Mouse (Mus musculus): ENCODE data around the gene Elp4.

DNA sequence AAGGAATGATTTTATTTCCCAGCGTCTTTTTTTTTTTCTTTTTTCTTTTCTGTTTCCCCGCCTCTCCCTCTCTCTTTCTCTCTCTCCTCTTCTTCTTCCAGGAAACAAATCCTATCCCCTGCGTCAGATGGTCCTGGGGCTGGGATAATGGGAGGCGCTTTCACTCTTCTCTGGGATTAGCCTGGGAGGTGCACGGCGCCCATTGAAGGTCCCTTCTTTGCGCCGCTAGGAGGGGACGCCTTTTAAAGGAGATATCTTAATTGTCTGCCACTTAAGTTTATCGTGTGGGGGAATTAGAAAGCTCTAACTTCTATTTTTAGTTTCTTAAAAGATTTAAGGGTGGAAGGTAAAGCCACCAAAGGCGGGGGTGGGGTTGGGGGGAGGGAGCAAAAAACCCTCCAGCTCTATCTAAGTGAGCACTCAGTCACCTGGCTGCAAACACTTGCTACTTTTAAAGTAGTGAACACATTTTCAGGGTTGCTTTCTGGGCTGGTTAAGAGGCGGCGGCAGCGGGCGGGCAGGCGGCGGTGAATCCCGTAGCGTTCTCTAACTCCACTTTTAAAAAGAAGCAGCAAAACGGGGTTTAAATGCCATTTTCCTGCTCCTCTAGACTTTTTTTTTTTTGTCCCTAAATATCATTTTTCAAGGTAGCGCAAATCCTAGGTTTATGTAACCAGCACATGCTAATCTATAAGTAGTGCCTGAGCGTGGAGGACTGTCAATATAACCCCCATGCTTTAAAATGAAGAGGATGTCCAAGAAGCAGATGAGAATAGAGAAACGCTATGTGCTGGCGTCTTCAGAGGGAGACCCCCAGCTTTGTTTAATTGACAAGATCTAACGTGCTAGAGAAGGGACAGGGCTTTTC lies 215.7 kb downstream of the Elp4 start:
- no peak for TF ChIP-seq CTCF (IDR thresholded peaks at IDR 0.05)
- TF ChIP-seq EP300 (IDR thresholded peaks at IDR 0.05) = no peak
